Mouse (Mus musculus) ES-E14 (cell line): ENCODE data around the gene Npas3.

Experiments used
- HCFC1 ChIP-seq: IDR thresholded peaks from 2 replicates; pipeline ENCODE4 v1.6.1; 2012; ENCODE audit warnings: low read length, inconsistent platforms, borderline replicate concordance; ENCODE audit not compliant: insufficient read depth
- MAFK ChIP-seq: IDR thresholded peaks from 2 replicates; pipeline ENCODE4 v1.6.1; 2014; ENCODE audit warnings: mild to moderate bottlenecking, low read depth, low read length, inconsistent platforms; ENCODE audit not compliant: insufficient read depth

DNA sequence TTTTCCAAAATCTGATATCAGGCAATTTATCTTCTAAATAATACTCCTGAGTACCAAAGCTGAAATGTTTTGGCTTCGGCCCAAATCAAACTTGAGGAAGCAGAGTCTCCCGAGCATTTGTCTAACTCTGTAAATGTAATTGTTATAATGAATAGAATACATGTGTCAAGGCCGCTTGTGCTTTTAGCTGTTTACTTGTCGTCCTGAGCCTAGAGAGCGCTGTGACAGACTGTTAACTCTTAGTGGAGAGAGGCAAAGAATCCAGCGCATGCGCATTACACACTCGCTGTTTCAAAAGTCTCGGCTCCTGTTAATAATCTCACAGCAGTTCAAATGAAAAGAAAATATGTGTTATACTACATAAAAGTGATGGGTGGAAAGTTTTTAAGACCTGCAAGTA, 94.3 kb downstream of the Npas3 start:
- no peak for TF ChIP-seq HCFC1
- TF ChIP-seq MAFK: no peak
